In the genomic region with DNA sequence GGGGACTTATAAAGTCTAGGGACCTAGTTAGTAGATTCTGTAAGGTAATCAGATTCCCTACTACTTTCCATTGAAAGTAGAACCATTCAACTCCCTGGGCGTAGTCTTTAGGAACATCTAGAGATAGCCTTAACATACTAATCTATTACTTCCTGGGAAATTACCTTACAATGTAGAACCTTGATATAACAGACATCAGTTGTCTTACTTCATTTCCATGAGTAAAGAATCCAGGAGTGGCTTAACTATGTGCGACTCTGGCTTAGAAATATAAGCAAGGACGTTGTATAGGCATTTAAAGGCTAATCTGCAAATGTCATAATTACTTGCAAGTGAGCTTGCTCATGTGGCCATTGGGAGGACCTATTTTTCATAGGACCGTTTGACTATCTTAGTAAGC, we compare ENCODE assay signal across 22 mouse cellular contexts. TPM values are rescaled to one million over a fixed set of nuclear protein-coding genes. Genes with fewer than 3 reads are reported as not detected.
DNase-seq lines count a peak whose midpoint lies in the region; TF ChIP-seq lines count a peak whose summit lies in the region.
"Had no signal": no experiment of that assay in that cellular context is flagged by ENCODE, and none has a peak within 500 bp of the region (broad histone marks: within the 10 kb centered on the region; RNA-seq: fewer than 3 reads in every experiment).

No protein-coding gene starts in this region.

- H3K36me3 ChIP-seq in ES-E14 (ENCODE audit: control insufficient read depth, insufficient read depth, low read length, poor library complexity, severe bottlenecking): no peaks in the 10 kb centered on the region
- H3K36me3 ChIP-seq: embryonic facial prominence, embryonic 13.5 days; embryonic facial prominence, embryonic 15.5 days; forebrain, embryonic 12.5 days had no signal

- H3K27ac ChIP-seq in ES-E14 (ENCODE audit: insufficient read depth, low read depth, low read length, poor library complexity, severe bottlenecking): no peak overlapping the region
- H3K27ac ChIP-seq: embryonic facial prominence, embryonic 13.5 days; embryonic facial prominence, embryonic 15.5 days; forebrain, embryonic 10.5 days; forebrain, embryonic 12.5 days had no signal

- DNase-seq in ES-CJ7 (ENCODE audit: low read depth, low spot score): peak; percentile 67
- DNase-seq in ES-E14 (ENCODE audit: low read depth, low spot score): no peak
- peak; percentile 67 for DNase-seq in ZHBTc4 (ENCODE audit: low read depth, low spot score)
- no peak for DNase-seq in urinary bladder, adult 2 months (ENCODE audit: low spot score)
- no peak for DNase-seq in lung, postnatal 4 days
- no peak for DNase-seq in heart, adult 8-10 months (ENCODE audit: low spot score)
- DNase-seq: adrenal gland, adult 2 months; adrenal gland, postnatal 10 days; adrenal gland, postnatal 25 days; cerebellum, adult 11 months; cerebellum, adult 18-20 months; cerebellum, adult 8-10 months; cerebellum, adult 9-11 months; cerebellum, postnatal 14 days; cerebellum, postnatal 36 days; embryo, embryonic 11 days had no signal

- no peak overlapping the region for H3K4me3 ChIP-seq in ES-E14 (ENCODE audit: insufficient read depth in 1 of 2, low read depth in 1 of 2, low read length in 2 of 2, poor library complexity in 1 of 2, severe bottlenecking in 1 of 2)
- H3K4me3 ChIP-seq: embryonic facial prominence, embryonic 13.5 days; embryonic facial prominence, embryonic 15.5 days; erythroblast, embryonic 14.5 days; forebrain, embryonic 10.5 days; forebrain, embryonic 12.5 days had no signal

- in situ Hi-C loops in ES-E14 (cut with MboI; ENCODE audit: low sequenced_read_pairs in 2 of 2, unreplicated experiment in 2 of 2): no loop called here

- no peaks in the 10 kb centered on the region for H3K9me3 ChIP-seq in ES-E14 (ENCODE audit: control insufficient read depth, insufficient read depth, low read depth, low read length)
- H3K9me3 ChIP-seq: embryonic facial prominence, embryonic 13.5 days; embryonic facial prominence, embryonic 15.5 days; forebrain, embryonic 12.5 days had no signal

- peaks cover 4 to 6% of the 10 kb centered on the region in 2 experiments; a peak in 2 of 4 replicates for H3K4me1 ChIP-seq in ES-E14 (ENCODE audit: control insufficient read depth in 2 of 2, insufficient read depth in 2 of 2, low read length in 2 of 2, poor library complexity in 1 of 2)

- no peak overlapping the region for H3K9ac ChIP-seq in ES-E14 (ENCODE audit: insufficient read depth, low read depth, low read length, poor library complexity, severe bottlenecking)
- H3K9ac ChIP-seq: embryonic facial prominence, embryonic 13.5 days; embryonic facial prominence, embryonic 15.5 days; forebrain, embryonic 12.5 days had no signal

TF ChIP-seq in ES-E14, 5 proteins besides CTCF, POLR2A, EP300 and RAD21:
- TF ChIP-seq HCFC1 (IDR thresholded peaks at IDR 0.05; ENCODE audit: borderline replicate concordance, insufficient read depth, low read length): no peak
- TF ChIP-seq ZNF384 (IDR thresholded peaks at IDR 0.05; ENCODE audit: low read depth, low read length): 0 out of 2 replicates have a peak, but pooled peaks have one; percentile 40

RNA-seq across cellular contexts. Expression of a gene that starts 4.3 kb away (rescaled TPM):
- total RNA-seq in ES-E14 (2012; rRNA removed): 26.1 and 32.0 TPM in 2 replicates
- 47.0 and 50.1 TPM in 2 replicates for polyA plus RNA-seq in urinary bladder, adult 2 months (2012; rRNA removed)
- total RNA-seq in heart, adult 8-10 months (2022): 10 to 100 TPM; 25.6 to 29.4 (median 27.3) TPM

RNA-seq across cellular contexts. Expression of a gene that starts 49.0 kb away (rescaled TPM):
- total RNA-seq in ES-E14 (2012; rRNA removed): 17.3 and 25.9 TPM in 2 replicates
- polyA plus RNA-seq in urinary bladder, adult 2 months (2012; rRNA removed): 5.7 and 6.6 TPM in 2 replicates
- total RNA-seq in heart, adult 8-10 months (2022): under 1 TPM; 0.25 to 0.63 (median 0.51) TPM
- total RNA-seq: MEL had no signal
- polyA plus RNA-seq: erythroblast, embryonic 14.5 days had no signal

Comparison
In these comparisons a context has a peak if more than half of its experiments do, and no peak if none do; other contexts are left out.
1. DNase-seq: peak in ES-CJ7 (single experiment) and ZHBTc4 (single experiment); none in ES-E14 (single experiment), urinary bladder, adult 2 months (single experiment), lung, postnatal 4 days (0 of 2) and heart, adult 8-10 months (single experiment).
2. RNA of a gene that starts 49.0 kb away (total RNA-seq): 17.3 to 25.9 TPM in ES-E14; 0.25 to 0.63 TPM in heart, adult 8-10 months; every median in the first group is over 10 times any median in the second.